Mouse (Mus musculus) intestine, postnatal 0 days (tissue): ENCODE results near the gene Dhdds. TPM values are rescaled to one million over a fixed set of nuclear protein-coding genes. Genes with fewer than 3 reads are reported as not detected.

Experiments used
- ATAC-seq: fragments of 200-750 bp; cut with Nextera tagmentation; 2 replicates; pipeline ENCODE4 v1.8.0; 2017; ENCODE audit warnings: mild to moderate bottlenecking, moderate TSS enrichment, moderate library complexity
- H3K27ac ChIP-seq: fragments of 300-500 bp; sonication (generic); 2 replicates; pipeline ENCODE4 v1.5.1; 2014; ENCODE audit warnings: mild to moderate bottlenecking, low read depth, low read length, moderate library complexity
- H3K27me3 ChIP-seq: fragments of 300-500 bp; sonication (generic); replicated peaks from 2 replicates; pipeline ENCODE4 v1.6.1; 2014; ENCODE audit warnings: low read length, mixed read lengths; ENCODE audit not compliant: control insufficient read depth, insufficient read depth
- H3K36me3 ChIP-seq: fragments of 300-500 bp; sonication (generic); 2 replicates; pipeline ENCODE4 v1.6.1; 2014; ENCODE audit warnings: mild to moderate bottlenecking, moderate library complexity; ENCODE audit not compliant: control insufficient read depth, insufficient read depth
- H3K4me1 ChIP-seq: fragments of 300-500 bp; sonication (generic); replicated peaks from 2 replicates; pipeline ENCODE4 v1.6.1; 2014; ENCODE audit warnings: antibody characterized with exemption, low read length, mixed read lengths; ENCODE audit not compliant: control insufficient read depth, insufficient read depth
- H3K4me2 ChIP-seq: fragments of 300-500 bp; sonication (generic); replicated peaks from 2 replicates; pipeline ENCODE4 v1.6.1; 2014; ENCODE audit warnings: low read depth, mild to moderate bottlenecking, moderate library complexity
- H3K4me3 ChIP-seq: fragments of 300-500 bp; sonication (generic); 2 replicates; pipeline ENCODE4 v1.5.1; 2014; ENCODE audit warnings: low read depth, low read length
- H3K9ac ChIP-seq: fragments of 300-500 bp; sonication (generic); 2 replicates; pipeline ENCODE4 v1.6.1; 2014; ENCODE audit warnings: mild to moderate bottlenecking, low read depth, low read length
- H3K9me3 ChIP-seq: fragments of 300-500 bp; sonication (generic); 2 replicates; pipeline ENCODE4 v1.6.1; 2016; ENCODE audit warnings: mixed run types; ENCODE audit not compliant: control insufficient read depth
- CTCF ChIP-seq: sonication (generic); IDR thresholded peaks from 2 replicates; pipeline ENCODE4 v1.5.1; 2016; ENCODE audit warnings: low read depth, mild to moderate bottlenecking, control low read depth, antibody characterized with exemption, moderate library complexity
- WGBS: fragments of 180-500 bp; shearing (Covaris S2); extraction: QIAGEN DNeasy Blood & Tissue Kit; methylation state at CpG from one replicate; pipeline ENCODE4 v1.1.7; 2014; 5-methylcytosine and 5-hydroxymethylcytosine counted together
- polyA plus RNA-seq: library from polyadenylated mRNA; unstranded; fragments of >200 nt; fragmentation: Nextera tagmentation; extraction: Ambion mirVana; gene quantifications from 2 replicates; pipeline ENCODE4 v1.2.1, GENCODE M21; 2015

The Dhdds gene
- polyA plus RNA-seq, 1 experiment from 2014 or later = 26.1 TPM

- 81% methylated on average over 12 of the region's 12 CpGs for WGBS
- no peaks in the 10 kb centered on the region for H3K4me1 ChIP-seq
- H3K4me2 ChIP-seq = no peak overlapping the region
- H3K36me3 ChIP-seq = no peaks in the 10 kb centered on the region
- TF ChIP-seq CTCF = no peak
- no peak overlapping the region for H3K9ac ChIP-seq
- ATAC-seq = no peak
- H3K27ac ChIP-seq = no peak overlapping the region
- no peak overlapping the region for H3K4me3 ChIP-seq
- H3K27me3 ChIP-seq = no peaks in the 10 kb centered on the region
- no peaks in the 10 kb centered on the region for H3K9me3 ChIP-seq
Measured at GRCm38 (mm10) chr4:134005581-134006358, 5.1 kb upstream of the Dhdds start.

GRCm38 (mm10) chr4:134002903-134003302, 2.2 kb upstream of the Dhdds start:
- H3K27me3 ChIP-seq = no peaks in the 10 kb centered on the region
- H3K36me3 ChIP-seq = no peaks in the 10 kb centered on the region
- H3K9ac ChIP-seq = no peak overlapping the region
- WGBS = 83% methylated on average over 5 of the region's 5 CpGs
- no peak overlapping the region for H3K4me3 ChIP-seq
- no peak for TF ChIP-seq CTCF
- H3K9me3 ChIP-seq = no peaks in the 10 kb centered on the region
- no peaks in the 10 kb centered on the region for H3K4me1 ChIP-seq
- H3K27ac ChIP-seq = no peak overlapping the region
- H3K4me2 ChIP-seq = no peak overlapping the region
- ATAC-seq = no peak

- no peak for ATAC-seq
- WGBS = 57% methylated on average over 4 of the region's 4 CpGs
- H3K4me1 ChIP-seq = no peaks in the 10 kb centered on the region
Measured at GRCm38 (mm10) chr4:134002246-134002645, 1.5 kb upstream of the Dhdds start.

GRCm38 (mm10) chr4:134001710-134002109, 992 bp upstream of the Dhdds start:
- H3K27me3 ChIP-seq = no peaks in the 10 kb centered on the region
- H3K4me1 ChIP-seq = no peaks in the 10 kb centered on the region
- no peak overlapping the region for H3K4me2 ChIP-seq
- WGBS = 63% methylated on average over 10 of the region's 10 CpGs
- no peak overlapping the region for H3K4me3 ChIP-seq
- TF ChIP-seq CTCF = no peak
- H3K9ac ChIP-seq = no peak overlapping the region
- no peak overlapping the region for H3K27ac ChIP-seq
- H3K36me3 ChIP-seq = 0 out of 2 replicates have a peak, but pooled peaks cover 3% of the 10 kb centered on the region
- ATAC-seq = no peak
- no peaks in the 10 kb centered on the region for H3K9me3 ChIP-seq

More at GRCm38 (mm10) chr4:134002246-134002645, 1.5 kb upstream of the Dhdds start:
- Histone ChIP-seq H3K9ac (no peak overlapping the region), H3K36me3 (no peaks in the 10 kb centered on the region), H3K27me3 (no peaks in the 10 kb centered on the region), H3K27ac (no peak overlapping the region), H3K4me3 (no peak overlapping the region), H3K9me3 (no peaks in the 10 kb centered on the region), H3K4me2 (no peak overlapping the region)
- no peak for TF ChIP-seq CTCF

GRCm38 (mm10) chr4:133994697-133995096, 6.0 kb downstream of the Dhdds start:
- no peak overlapping the region for H3K4me3 ChIP-seq
- no peak for ATAC-seq
- no peaks in the 10 kb centered on the region for H3K9me3 ChIP-seq
- no peak for TF ChIP-seq CTCF
- peak overlapping the region; percentile 28; the same call in 1 of the 2 replicates for H3K27ac ChIP-seq
- H3K36me3 ChIP-seq = peaks cover 31% of the 10 kb centered on the region
- WGBS = 59% methylated on average over 8 of the region's 8 CpGs
- no peak overlapping the region; the same call in 1 of the 2 replicates for H3K4me2 ChIP-seq
- no peak overlapping the region for H3K9ac ChIP-seq
- H3K4me1 ChIP-seq = no peaks in the 10 kb centered on the region
- no peaks in the 10 kb centered on the region for H3K27me3 ChIP-seq

- H3K27me3 ChIP-seq = no peaks in the 10 kb centered on the region
- H3K4me3 ChIP-seq = no peak overlapping the region
- H3K27ac ChIP-seq = no peak overlapping the region
- H3K9ac ChIP-seq = no peak overlapping the region
- no peaks in the 10 kb centered on the region for H3K4me1 ChIP-seq
- WGBS = 66% methylated on average over 13 of the region's 13 CpGs
- no peak for ATAC-seq
- peaks cover 42% of the 10 kb centered on the region for H3K36me3 ChIP-seq
- no peak overlapping the region for H3K4me2 ChIP-seq
- H3K9me3 ChIP-seq = no peaks in the 10 kb centered on the region
- TF ChIP-seq CTCF = no peak
Measured at GRCm38 (mm10) chr4:133991087-133991660, 9.5 kb downstream of the Dhdds start.
